Mouse (Mus musculus) liver, embryonic 13.5 days (tissue): ENCODE data around the gene Itga3. TPM values are rescaled to one million over a fixed set of nuclear protein-coding genes. Genes with fewer than 3 reads are reported as not detected.

Experiments
- ATAC-seq: fragments of 200-750 bp; cut with Nextera tagmentation; 2 replicates; pipeline ENCODE4 v1.8.0; 2017; ENCODE audit warnings: low read depth, mild to moderate bottlenecking, moderate number of reproducible peaks, moderate library complexity
- DNase-seq: peaks from one replicate; pipeline ENCODE4 v3.0.0; 2022
- H3K27ac ChIP-seq: fragments of 300-500 bp; sonication (generic); 2 replicates; pipeline ENCODE4 v1.5.1; 2015; ENCODE audit warnings: moderate library complexity, mild to moderate bottlenecking, inconsistent platforms
- H3K27me3 ChIP-seq: fragments of 300-500 bp; sonication (generic); 2 replicates; pipeline ENCODE4 v1.6.1; 2015; ENCODE audit warnings: mild to moderate bottlenecking, inconsistent platforms
- H3K36me3 ChIP-seq: fragments of 300-500 bp; sonication (generic); 2 replicates; pipeline ENCODE4 v1.6.1; 2015; ENCODE audit warnings: mild to moderate bottlenecking, inconsistent platforms
- H3K4me1 ChIP-seq: fragments of 300-500 bp; sonication (generic); replicated peaks from 2 replicates; pipeline ENCODE4 v1.6.1; 2015; ENCODE audit warnings: inconsistent platforms
- H3K4me2 ChIP-seq: fragments of 300-500 bp; sonication (generic); 2 replicates; pipeline ENCODE4 v1.6.1; 2015; ENCODE audit warnings: inconsistent platforms, mild to moderate bottlenecking, moderate library complexity
- H3K4me3 ChIP-seq: fragments of 300-500 bp; sonication (generic); replicated peaks from 2 replicates; pipeline ENCODE4 v1.5.1; 2015; ENCODE audit warnings: mild to moderate bottlenecking, inconsistent platforms
- H3K9ac ChIP-seq: fragments of 300-500 bp; sonication (generic); 2 replicates; pipeline ENCODE4 v1.6.1; 2015; ENCODE audit warnings: mild to moderate bottlenecking, inconsistent platforms
- H3K9me3 ChIP-seq: fragments of 300-500 bp; sonication (generic); replicated peaks from 2 replicates; pipeline ENCODE4 v1.6.1; 2016; ENCODE audit warnings: inconsistent platforms
- WGBS: fragments of 180-500 bp; shearing (Covaris S2); methylation state at CpG from one replicate; pipeline ENCODE4 v1.1.7; 2015; ENCODE audit not compliant: insufficient replicate concordance; 5-methylcytosine and 5-hydroxymethylcytosine counted together
- polyA plus RNA-seq: library from polyadenylated mRNA; unstranded; fragments of >200 nt; fragmentation: Nextera tagmentation; extraction: Ambion mirVana; gene quantifications from 2 replicates; pipeline ENCODE4 v1.2.1, GENCODE M21; 2015

Itga3 gene
- polyA plus RNA-seq = 1.8 and 1.9 TPM in 2 replicates

DNA sequence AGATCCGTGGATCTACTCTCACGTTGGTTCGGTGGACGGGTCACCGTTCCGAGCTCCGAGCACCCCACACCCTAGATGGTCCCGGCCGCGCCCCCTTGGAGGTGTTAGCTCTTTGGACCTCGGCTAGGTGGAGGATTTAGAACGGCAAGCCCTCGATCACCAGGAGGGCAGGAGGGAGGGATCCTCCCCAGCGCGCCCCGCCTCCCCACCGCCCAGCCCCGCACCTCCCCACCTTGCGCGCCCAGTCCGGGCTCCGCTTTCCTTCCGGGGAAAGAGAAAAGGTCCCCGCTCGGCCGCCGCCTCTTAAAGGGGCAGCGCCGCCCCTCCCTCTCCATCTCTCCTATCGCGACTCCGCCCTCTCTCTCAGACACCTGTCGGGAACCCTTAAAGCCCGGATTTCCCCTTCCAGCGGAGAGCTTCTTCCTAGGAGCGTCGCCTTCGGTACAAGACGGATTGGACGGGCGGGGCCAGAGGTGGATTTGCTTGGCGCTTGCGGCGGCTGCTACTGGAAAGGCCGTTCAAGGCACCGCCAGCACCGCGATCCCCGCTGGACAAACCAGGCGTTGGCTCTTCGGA is at the start of gene Itga3:
Gene Itga3, minus strand, starts transcription at position 266 of the 576 bp plus-strand sequence.
- WGBS = under 1% methylated on average over 47 of the region's 51 CpGs
- H3K9me3 ChIP-seq = no peaks in the 10 kb centered on the region
- H3K4me1 ChIP-seq = peaks cover 27% of the 10 kb centered on the region
- peak within 1 kb of the TSS; percentile 52 for H3K9ac ChIP-seq
- ATAC-seq (peak; percentile 68), DNase-seq (no peak)
- no peaks in the 10 kb centered on the region for H3K36me3 ChIP-seq
- H3K4me2 ChIP-seq = peak within 1 kb of the TSS; percentile 63
- H3K27me3 ChIP-seq = peaks cover 89% of the 10 kb centered on the region
- no peak within 1 kb of the TSS for H3K27ac ChIP-seq
- peak within 1 kb of the TSS; percentile 56 for H3K4me3 ChIP-seq

GRCm38 (mm10) chr11:95125366-95125948 is 48.9 kb upstream of the Itga3 start:
- no peak overlapping the region for H3K27ac ChIP-seq
- no peak overlapping the region for H3K9ac ChIP-seq
- DNase-seq (no peak), ATAC-seq (no peak)
- peaks cover 90% of the 10 kb centered on the region for H3K27me3 ChIP-seq
- 31% methylated on average over 7 of the region's 7 CpGs for WGBS
- H3K36me3 ChIP-seq = no peaks in the 10 kb centered on the region
- no peak overlapping the region for H3K4me3 ChIP-seq
- H3K9me3 ChIP-seq = no peaks in the 10 kb centered on the region
- peaks cover 8% of the 10 kb centered on the region for H3K4me1 ChIP-seq
- no peak overlapping the region for H3K4me2 ChIP-seq

GRCm38 (mm10) chr11:95122100-95122489 is 45.5 kb upstream of the Itga3 start:
- Histone ChIP-seq H3K27ac (no peak overlapping the region), H3K9ac (no peak overlapping the region), H3K4me2 (no peak overlapping the region), H3K4me3 (no peak overlapping the region), H3K27me3 (peaks cover 99% of the 10 kb centered on the region), H3K4me1 (peaks cover 8% of the 10 kb centered on the region), H3K9me3 (no peaks in the 10 kb centered on the region), H3K36me3 (no peaks in the 10 kb centered on the region)
- DNase-seq (no peak), ATAC-seq (no peak)
- WGBS = 31% methylated on average over 6 of the region's 6 CpGs

DNA sequence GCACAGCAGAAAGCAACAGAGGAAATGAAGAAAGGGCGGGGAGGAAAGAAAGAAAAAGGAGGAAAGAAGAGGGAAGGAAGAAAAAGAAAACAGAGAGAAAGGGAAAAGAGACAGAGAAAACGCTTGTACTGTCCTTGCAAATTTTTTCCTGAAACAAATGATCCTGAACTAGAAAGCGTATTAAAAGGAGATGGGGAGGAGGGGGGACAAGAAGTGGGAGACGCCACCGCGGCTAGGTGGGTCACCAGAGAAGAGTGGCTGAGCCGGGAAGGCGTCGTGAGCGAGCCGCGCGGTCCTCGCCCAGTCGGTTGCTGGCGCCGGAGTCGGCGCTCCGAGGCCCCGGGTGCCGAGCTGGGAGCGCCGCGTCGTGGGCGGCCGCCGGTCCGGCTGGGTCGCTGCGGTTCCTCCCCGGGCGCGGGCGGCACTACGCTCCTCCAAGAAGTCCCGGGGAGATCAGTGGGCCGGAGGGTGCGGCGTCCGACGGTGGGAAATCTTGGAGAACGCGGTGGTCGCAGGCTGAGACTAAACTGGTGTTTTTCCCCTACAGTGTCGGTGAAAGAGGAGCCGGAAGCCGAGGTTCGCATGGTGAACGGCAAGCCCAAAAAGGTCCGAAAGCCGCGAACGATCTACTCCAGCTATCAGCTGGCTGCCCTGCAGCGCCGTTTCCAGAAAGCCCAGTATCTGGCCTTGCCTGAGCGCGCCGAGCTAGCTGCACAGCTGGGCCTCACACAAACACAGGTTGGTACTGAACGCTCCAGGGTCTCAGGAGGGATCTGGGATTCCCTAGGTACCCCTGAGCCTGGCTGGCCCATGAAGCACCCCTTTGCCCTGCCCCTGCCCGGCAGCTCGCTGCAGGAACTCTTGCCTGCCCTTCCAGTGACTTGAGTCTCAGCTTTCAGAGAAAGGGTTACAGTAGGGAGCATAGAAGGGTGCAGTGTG is 44.8 kb upstream of the Itga3 start:
- WGBS = 2% methylated on average over 63 of the region's 63 CpGs
- H3K27ac ChIP-seq = no peak overlapping the region
- H3K27me3 ChIP-seq = peaks cover 93% of the 10 kb centered on the region
- no peak overlapping the region for H3K9ac ChIP-seq
- peak overlapping the region; percentile 32; the same call in 1 of the 2 replicates for H3K4me2 ChIP-seq
- ATAC-seq (no peak), DNase-seq (no peak)
- H3K4me1 ChIP-seq = peaks cover 2% of the 10 kb centered on the region; the same call in 1 of the 2 replicates
- no peaks in the 10 kb centered on the region for H3K36me3 ChIP-seq
- H3K4me3 ChIP-seq = 0 out of 2 replicates have a peak overlapping the region, but pooled peaks have one; percentile 10
- H3K9me3 ChIP-seq = no peaks in the 10 kb centered on the region

- no peak overlapping the region for H3K4me3 ChIP-seq
- ATAC-seq (no peak), DNase-seq (no peak)
- H3K4me2 ChIP-seq = no peak overlapping the region
- H3K9me3 ChIP-seq = no peaks in the 10 kb centered on the region
- no peaks in the 10 kb centered on the region; the same call in 1 of the 2 replicates for H3K4me1 ChIP-seq
- no peak overlapping the region for H3K27ac ChIP-seq
- WGBS = 2% methylated on average over 21 of the region's 21 CpGs
- no peak overlapping the region for H3K9ac ChIP-seq
- H3K27me3 ChIP-seq = peaks cover 86% of the 10 kb centered on the region
- no peaks in the 10 kb centered on the region for H3K36me3 ChIP-seq
These were observed 44.0 kb upstream of the Itga3 start for GRCm38 (mm10) chr11:95120633-95121020.

- DNase-seq = no peak
- Histone ChIP-seq H3K27me3 (peaks cover 80% of the 10 kb centered on the region), H3K36me3 (no peaks in the 10 kb centered on the region), H3K9me3 (no peaks in the 10 kb centered on the region), H3K4me1 (no peaks in the 10 kb centered on the region; the same call in 1 of the 2 replicates), H3K27ac (no peak within 1 kb of the TSS), H3K9ac (no peak within 1 kb of the TSS), H3K4me2 (peak within 1 kb of the TSS; percentile 46; the same call in 1 of the 2 replicates), H3K4me3 (peak within 1 kb of the TSS; percentile 21; the same call in 1 of the 2 replicates)
- no peak for ATAC-seq
- 2% methylated on average over 52 of the region's 55 CpGs for WGBS
These were observed 43.5 kb upstream of the Itga3 start, which contains the start of gene Dlx3 for GRCm38 (mm10) chr11:95119990-95120632. Gene Dlx3 (plus strand): TSS chr11:95120119.

GRCm38 (mm10) chr11:95118505-95118904 is 41.9 kb upstream of the Itga3 start:
- Histone ChIP-seq H3K9ac (no peak overlapping the region), H3K4me2 (no peak overlapping the region), H3K9me3 (no peaks in the 10 kb centered on the region), H3K27ac (no peak overlapping the region), H3K36me3 (no peaks in the 10 kb centered on the region), H3K27me3 (peaks cover 64% of the 10 kb centered on the region), H3K4me3 (no peak overlapping the region), H3K4me1 (no peaks in the 10 kb centered on the region; the same call in 1 of the 2 replicates)
- 2% methylated on average over 8 of the region's 8 CpGs for WGBS
- DNase-seq = no peak
- no peak for ATAC-seq

DNA sequence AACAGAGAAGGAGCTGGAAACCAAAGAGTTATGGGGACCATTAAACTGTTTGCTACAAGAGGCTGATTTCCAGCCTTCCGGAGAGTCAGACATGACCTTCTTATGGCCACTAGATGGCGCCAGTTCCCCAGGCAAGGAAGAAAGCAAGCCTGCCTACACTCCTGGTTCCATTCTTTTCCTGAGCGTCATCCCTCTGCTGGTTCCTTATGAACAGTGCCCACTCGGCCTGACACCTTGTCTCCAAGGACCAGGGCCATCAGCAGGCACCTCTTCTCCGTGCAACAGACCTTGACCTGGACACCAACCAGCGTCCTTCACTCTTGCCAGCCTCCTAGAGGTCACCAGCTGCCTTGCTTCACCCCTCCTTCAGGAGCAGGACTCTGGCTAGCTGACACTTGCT is 40.4 kb upstream of the Itga3 start:
- no peaks in the 10 kb centered on the region; the same call in 1 of the 2 replicates for H3K4me1 ChIP-seq

DNA sequence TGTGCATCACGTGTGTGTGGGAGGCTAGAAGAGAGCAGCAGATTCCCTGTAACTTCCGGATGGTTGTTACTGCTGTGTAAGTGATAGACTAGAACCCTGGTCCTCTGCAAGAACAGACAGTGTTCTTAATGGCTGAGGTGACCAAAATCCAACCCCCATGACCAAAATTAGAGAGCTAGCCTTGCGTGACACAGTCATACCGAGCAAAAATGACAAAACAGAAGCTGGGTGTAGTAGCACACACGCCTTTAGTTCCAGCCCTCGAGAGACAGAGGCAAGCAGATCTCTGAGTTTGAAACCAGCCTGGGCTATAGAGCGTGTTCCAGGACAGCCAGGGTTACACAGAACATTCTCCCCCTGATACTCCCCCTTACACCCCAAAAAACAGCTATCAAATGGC is 33.5 kb upstream of the Itga3 start:
- H3K36me3 ChIP-seq = no peaks in the 10 kb centered on the region
- no peak overlapping the region for H3K27ac ChIP-seq
- no peaks in the 10 kb centered on the region for H3K9me3 ChIP-seq
- 66% methylated on average over 7 of the region's 7 CpGs for WGBS
- DNase-seq (no peak), ATAC-seq (no peak)
- H3K4me1 ChIP-seq = no peaks in the 10 kb centered on the region
- peaks cover 22% of the 10 kb centered on the region for H3K27me3 ChIP-seq
- no peak overlapping the region for H3K4me3 ChIP-seq
- H3K9ac ChIP-seq = no peak overlapping the region
- no peak overlapping the region for H3K4me2 ChIP-seq

More for the DNA sequence above, 40.4 kb upstream of the Itga3 start:
- H3K9me3 ChIP-seq = no peaks in the 10 kb centered on the region
- no peak overlapping the region for H3K4me3 ChIP-seq
- no peak overlapping the region for H3K9ac ChIP-seq
- H3K4me2 ChIP-seq = no peak overlapping the region
- ATAC-seq = no peak
- no peaks in the 10 kb centered on the region for H3K36me3 ChIP-seq
- DNase-seq = peak; percentile 27
- WGBS = 3% methylated on average over 6 of the region's 6 CpGs
- no peak overlapping the region for H3K27ac ChIP-seq
- peaks cover 50% of the 10 kb centered on the region for H3K27me3 ChIP-seq

DNA sequence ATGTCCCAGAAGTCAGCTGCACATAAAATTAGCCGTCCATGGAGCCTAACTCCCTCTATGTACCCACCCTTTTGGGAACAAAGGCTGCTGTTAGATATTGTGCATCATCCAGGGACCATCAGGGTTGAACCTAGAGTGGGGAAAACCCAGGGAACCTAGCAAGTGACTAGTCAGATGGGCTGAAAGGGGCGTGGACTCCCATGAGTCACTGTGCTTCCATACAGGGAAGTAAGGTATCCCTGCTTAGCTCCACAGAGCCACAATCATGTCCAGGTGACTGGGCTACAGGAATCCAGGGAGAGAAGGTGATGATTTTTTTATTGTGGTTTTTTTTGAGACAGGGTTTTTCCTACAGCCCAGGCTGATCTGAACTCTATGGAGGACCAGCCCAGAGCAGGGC is 32.4 kb upstream of the Itga3 start:
- H3K4me1 ChIP-seq = peaks cover 8% of the 10 kb centered on the region
- H3K27ac ChIP-seq = no peak overlapping the region
- H3K27me3 ChIP-seq = peaks cover 32% of the 10 kb centered on the region
- no peak overlapping the region for H3K4me2 ChIP-seq
- DNase-seq = no peak
- H3K9me3 ChIP-seq = no peaks in the 10 kb centered on the region
- H3K36me3 ChIP-seq = no peaks in the 10 kb centered on the region
- WGBS = 67% methylated on average over 2 of the region's 2 CpGs
- no peak overlapping the region for H3K4me3 ChIP-seq
- H3K9ac ChIP-seq = no peak overlapping the region
- ATAC-seq = no peak
